Mouse (Mus musculus): ENCODE data around the gene Adamtsl2.

Adamtsl2 gene

DNA sequence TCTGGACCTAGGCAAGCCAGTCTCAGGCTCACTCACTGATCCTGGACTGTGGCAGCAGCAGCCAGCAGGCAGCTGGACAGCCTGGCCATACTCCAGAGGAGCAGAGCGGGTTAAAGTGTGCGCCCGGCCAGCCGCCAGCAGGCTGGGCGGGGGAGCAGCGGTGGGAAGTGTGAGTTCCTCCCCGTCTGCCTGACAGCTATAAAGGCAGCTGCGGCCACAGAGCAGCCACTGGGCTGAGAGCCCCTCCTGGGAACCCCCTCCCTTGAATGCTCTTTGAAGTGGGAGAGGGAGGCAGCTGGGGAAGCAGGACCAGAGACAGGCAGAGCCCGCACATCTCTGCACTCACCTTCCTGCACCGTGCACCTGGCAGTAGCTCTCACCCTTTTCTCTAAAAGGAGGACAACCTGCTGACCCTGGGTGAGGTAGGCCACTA lies at the start of gene Adamtsl2:
Adamtsl2 (plus strand) TSS at position 228 of the 433 bp plus-strand sequence.
- DNase-seq = peak; percentile 81 to 86

DNA sequence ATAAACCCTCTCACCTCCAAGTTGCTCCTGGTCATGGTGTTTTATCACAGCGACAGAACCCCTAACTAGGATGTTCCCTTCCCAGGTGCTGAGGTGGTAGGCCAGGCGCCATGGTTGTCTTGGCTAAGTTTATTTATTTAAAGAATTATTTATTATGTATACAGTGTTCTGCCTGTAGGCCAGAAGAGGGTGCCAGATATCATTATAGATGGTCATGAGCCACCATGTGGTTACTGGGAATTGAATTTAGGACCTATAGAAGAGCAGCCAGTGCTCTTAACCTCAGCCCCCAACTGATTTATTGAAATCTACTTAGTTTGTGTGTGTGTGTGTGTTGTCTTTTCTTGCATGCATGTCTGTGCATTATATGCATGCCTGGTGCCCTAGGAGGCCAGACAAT lies 46.8 kb upstream of the Adamtsl2 start:
- DNase-seq = no peak

DNA sequence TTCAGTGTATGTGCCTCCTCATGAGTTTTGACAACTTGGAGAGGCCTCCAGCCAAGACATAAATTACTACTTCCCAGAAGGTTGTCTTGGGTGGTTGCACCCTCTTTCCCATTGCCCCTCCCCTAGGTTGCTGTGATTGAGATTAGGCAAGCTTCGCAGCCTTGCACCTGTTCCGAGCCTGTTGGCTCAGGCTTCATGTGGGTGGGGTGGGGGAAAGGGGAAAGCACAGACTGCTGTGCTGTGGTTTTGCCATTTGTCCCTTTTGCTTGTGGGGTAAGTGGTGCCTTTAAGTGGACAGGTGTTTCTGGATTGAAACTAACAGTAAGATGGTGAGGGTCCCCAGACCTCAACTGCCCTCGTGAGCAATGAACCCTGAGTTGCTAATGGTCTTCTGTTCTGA lies 43.2 kb upstream of the Adamtsl2 start:
- no peak for DNase-seq

DNA sequence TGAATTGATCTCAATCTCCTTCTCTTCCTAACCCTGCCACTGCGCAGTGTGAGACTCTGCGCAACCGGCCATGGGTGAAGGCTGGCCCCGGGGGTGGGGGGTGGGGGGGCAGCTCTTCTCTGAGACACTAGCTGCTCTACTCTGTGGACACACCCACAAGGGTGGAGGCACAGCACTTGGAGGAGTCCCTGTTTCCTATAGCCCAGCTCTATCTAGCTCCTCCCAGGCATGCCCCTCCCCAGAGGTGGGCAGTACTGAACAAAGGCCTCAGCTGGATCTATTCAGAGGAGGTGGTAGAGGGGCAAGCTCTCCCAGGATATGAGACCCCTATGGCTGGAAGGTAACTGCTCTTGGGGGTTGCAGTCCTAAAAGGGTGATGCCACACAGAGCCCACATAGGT lies 42.2 kb upstream of the Adamtsl2 start:
- no peak for DNase-seq

DNA sequence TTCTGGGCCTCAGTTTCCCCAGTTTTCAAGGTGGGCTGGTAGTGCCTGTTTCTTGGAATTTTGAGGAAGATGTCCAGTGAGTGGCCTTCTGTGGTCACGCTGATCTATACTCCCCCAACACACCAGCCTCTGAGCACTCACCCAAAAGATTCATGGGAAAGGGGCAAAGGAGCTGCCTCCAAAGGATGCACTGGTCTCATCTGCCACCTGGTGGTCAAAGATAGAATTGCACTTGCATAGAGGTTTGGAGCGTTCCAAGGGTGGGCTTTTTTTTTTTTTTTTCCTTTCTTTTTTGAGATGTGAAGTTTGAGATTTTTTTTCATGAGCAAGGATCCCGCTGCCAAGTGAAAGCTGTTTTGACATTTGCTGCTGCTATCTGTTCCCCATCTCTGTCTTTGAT lies 40.6 kb upstream of the Adamtsl2 start:
- peak; percentile 54 to 66 for DNase-seq

DNA sequence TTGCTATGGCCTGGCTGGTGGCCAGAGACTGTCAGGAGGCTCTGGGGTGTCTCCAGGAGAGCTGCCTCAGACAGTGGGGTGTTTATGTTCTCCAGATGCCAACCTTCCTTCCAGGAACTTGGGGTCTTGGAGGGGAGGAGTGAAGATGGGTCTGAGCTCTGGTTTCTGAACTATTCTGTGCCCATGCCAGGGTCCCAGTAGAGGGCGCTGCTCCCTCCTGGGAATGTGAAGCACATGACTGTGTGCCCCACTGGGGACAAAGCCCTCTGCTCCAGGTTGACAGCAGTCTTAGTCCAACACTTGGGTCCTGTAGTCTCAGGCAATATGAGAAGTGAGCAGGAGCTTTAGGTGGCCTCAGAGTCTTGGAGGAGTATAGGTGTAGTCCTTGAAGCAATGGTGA lies 39.9 kb upstream of the Adamtsl2 start:
- DNase-seq = peak; percentile 58 to 67

GRCm38 (mm10) chr2:27042131-27042844 lies 36.9 kb upstream of the Adamtsl2 start:
- peak; percentile 81 to 89 for DNase-seq

- DNase-seq = peak; percentile 79 to 87
Measured at GRCm38 (mm10) chr2:27043461-27043860, 35.7 kb upstream of the Adamtsl2 start.

DNA sequence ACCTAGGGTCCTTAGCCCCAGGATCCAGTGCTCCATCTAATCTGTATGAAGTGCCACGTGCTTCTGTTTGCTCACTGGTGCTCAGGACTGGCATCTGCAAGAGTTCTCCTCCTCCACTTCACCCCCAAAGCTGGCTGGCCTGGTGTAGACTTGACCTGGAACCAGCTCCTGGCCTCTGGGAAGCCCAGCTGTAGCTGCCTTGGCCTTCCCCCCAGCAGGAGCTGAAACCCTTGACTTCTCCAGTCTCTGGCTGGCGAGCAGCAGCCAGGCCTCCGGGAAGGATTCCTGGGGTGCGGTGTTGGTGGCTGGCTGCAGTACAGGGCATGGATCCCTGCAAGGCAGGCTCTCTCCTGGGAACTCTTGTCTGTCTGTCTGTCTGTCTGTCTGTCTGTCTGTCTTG lies 35.0 kb upstream of the Adamtsl2 start:
- DNase-seq = no peak

- peak in 1 of 2 experiments; percentile 41 for DNase-seq
Measured at GRCm38 (mm10) chr2:27044641-27045040, 34.5 kb upstream of the Adamtsl2 start.

DNA sequence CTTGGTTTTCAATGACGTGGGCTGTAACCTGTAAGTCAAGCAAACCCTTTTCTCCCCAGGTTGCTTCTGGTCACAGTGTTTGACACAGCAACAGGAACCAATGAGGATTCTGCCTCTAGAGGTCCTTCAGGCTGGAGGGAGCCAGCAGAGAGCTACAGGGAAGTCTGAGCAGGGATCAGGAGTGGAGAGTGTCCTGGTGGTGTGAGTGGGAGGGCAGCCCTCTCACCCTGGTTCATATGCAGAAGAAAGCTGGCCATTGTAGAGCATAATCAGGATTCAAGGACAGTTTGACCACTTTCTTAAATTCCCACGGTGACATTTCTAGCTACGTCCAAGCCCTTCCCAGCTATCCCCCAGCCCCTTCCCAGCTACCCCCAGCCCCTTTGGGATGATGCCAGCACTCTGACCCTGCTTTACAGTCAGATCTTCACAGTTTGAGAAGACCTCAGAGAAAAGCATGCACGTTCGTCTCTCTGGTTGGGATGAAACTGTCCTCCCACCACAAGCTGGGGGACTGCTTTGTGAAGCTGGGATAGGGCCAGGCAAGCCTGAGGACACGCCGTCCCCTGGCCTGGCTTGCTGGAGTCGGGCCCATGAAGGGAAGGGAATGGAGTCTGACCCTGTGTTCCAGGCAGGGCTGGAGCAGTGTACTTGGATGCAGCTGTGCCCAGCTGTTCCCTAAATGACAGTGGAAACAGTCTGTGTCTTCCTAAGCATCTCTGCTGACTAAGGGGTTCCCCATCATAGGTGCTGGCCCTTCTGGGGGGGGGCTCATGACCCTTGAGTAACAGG lies 33.0 kb upstream of the Adamtsl2 start:
- peak; percentile 62 to 63 for DNase-seq

- no peak for DNase-seq
Measured at GRCm38 (mm10) chr2:27049408-27049807, 29.8 kb upstream of the Adamtsl2 start.

- no peak for DNase-seq
Measured at GRCm38 (mm10) chr2:27058251-27058650, 20.9 kb upstream of the Adamtsl2 start.

- DNase-seq = no peak
Measured at GRCm38 (mm10) chr2:27058751-27059150, 20.4 kb upstream of the Adamtsl2 start.

- DNase-seq = no peak
Measured at GRCm38 (mm10) chr2:27059187-27059586, 20.0 kb upstream of the Adamtsl2 start.

DNA sequence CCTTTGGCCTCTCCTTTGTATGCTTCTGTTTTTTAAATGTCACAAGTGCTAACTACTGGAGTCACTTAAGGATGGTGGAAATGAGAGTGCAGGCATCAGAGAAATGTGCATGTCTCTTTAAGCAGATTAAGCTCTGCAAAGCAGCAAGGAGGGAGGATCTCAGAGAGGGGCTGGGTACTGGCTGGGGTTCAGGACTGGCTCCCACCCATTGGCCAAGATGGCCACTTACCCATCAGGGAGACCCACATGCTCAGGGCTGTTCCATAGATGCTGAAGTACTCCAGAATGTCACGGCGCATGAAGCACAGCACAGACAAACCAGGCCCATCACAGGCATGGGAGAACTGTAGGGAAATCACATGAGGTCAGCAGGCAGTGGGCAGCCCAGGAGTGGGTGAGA lies 12.1 kb upstream of the Adamtsl2 start:
- DNase-seq = no peak

DNA sequence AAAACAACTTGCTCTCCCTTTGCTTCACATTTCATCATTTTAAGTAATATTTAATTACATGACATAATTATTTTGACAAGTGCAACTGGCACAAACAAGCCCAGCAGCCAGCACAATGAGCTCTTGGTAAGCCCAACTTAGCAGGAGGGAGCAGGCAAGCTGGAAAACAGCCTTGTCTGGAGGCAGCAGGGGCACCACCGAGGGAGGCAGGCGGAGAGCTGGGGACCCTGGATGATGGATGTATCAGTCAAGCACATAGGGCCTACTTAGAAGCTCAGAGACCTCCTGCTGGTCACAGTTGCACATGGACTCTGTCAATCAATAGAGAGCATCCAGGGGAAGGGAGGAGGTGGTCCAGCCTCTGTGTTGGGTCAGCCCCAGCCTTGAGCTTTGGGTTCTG lies 11.2 kb upstream of the Adamtsl2 start:
- no peak for DNase-seq

DNA sequence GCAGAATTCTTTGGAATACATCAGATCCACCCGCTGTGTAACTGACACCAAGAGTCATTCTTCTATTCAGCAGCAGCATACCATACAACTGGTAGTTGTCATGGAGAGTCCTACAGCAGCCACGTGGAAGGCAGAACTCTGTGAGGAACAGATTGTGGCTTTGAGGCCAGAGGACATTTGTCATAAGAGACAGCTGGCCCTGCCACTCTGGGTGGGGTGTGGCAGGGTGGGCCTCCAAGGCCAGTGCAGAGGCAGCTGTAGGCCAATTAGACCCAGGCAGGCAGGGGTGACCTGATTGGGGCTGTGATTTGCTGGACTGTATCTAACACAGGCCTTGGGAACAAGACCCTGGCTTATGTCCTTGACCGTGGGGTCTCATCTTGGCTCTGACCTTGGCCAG lies 9.5 kb upstream of the Adamtsl2 start:
- DNase-seq = no peak

- no peak for DNase-seq
Measured at GRCm38 (mm10) chr2:27070247-27070813, 8.8 kb upstream of the Adamtsl2 start.

GRCm38 (mm10) chr2:27071137-27071536 lies 8.0 kb upstream of the Adamtsl2 start:
- DNase-seq = peak; percentile 53 to 56

DNA sequence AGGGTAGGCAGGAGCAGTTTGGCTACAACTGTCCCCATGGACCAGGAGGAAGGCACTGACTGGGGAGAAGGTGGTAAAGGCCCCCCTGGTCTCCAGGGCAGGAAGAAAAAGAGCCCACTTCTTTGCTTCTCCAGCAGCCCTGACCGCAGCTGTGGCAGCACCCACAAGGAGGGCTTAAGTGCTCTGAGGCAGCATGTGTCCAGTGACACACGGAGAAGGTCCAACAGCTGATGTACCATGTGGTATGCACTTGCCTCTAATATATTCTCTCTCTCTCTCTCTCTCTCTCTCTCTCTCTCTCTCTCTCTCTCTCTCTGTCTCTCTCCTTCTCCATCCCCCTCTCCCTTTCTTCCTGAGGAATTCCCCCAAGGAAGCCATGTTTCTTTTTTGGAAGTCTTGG lies 7.2 kb upstream of the Adamtsl2 start, which contains the start of gene Mymk:
Mymk (minus strand) TSS at position 202 of the 400 bp plus-strand sequence.
- no peak for DNase-seq

DNA sequence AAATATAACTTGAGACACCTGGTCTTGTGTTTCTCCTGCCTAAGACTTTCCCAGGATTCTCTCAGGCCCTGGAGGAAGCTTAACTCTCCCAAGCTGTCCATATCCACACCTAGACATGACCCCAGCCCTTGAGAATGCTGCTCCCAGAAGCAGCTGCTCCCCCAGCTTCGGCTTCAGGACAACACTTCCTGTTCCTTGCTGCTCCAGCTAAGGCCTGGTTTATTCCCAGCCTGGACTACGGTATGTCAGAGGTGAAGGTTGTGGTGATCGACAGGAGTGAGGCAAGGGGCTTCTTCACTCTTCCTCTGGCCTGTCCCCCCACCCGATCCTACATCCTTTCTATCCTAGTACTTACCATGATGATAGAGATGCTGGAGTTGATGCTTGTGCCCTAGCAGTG lies 5.8 kb upstream of the Adamtsl2 start:
- DNase-seq = no peak

DNA sequence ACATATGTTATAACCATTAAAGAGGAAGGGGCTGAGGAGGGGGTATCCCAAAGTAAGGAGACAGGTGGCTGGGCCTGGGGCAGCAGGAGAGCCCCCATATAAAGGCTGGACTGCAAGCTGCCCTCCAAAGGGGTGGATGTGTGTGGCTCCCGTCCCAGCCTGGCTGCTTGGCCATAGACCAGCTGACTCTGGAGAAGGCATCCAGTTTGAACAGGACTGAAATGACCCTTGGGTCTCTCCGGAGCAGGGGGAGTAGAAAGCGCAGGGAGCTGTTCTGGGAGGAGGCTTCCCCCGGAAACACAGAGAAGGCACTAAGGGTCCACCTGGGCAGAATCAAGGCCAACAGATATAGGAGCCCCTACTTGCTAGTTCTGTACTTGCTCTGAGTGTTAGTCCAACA lies 4.4 kb upstream of the Adamtsl2 start:
- DNase-seq = peak; percentile 66 to 76

DNA sequence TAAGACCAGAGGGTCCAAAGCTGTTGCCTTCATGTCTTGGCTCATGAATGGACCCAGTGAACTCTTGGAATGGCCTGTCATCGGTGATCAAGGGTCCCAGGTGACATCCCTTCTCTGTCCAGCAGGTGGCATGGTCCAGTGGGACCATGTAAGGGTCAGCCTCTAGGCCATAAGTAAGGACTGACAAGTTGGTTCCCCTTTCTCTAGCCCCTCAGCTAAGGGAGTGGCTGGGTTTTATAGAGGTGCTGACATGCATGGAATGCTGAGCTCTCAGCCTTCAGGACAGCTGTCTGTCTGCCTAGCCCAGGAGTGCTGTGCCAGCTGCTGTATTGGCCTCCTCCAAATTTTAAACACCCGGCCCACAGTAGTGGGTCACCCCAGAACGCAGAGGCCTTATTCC lies 3.7 kb upstream of the Adamtsl2 start:
- DNase-seq = peak; percentile 54 to 63
